Mouse (Mus musculus) adrenal gland (tissue): ENCODE measurements around the gene Gbf1.
"Not testable (repeated sequence)": the region's sequence is repeated elsewhere in the genome, so short reads cannot be mapped to it uniquely, and the experiment has no call there.

ENCODE experiments used
- intact Hi-C: fragments of 180-260 bp; cut with DNase I; formaldehyde crosslinking; loops from one replicate; pipeline ENCODE4 v1.15.1; 2025
- long read RNA-seq, 2 experiments: library from polyadenylated mRNA; unstranded; transcript quantifications; one replicate each; pipeline ENCODE4 v2.0.0; 2020; ENCODE audit warnings: borderline replicate concordance in 1 of 2; ENCODE audit not compliant: insufficient replicate concordance in 1 of 2

Gene Gbf1
- long read RNA-seq, experiment 1, partial matches to known transcripts: 44 of 52 reads
- long read RNA-seq, experiment 1, other reads (novel, unspliced or antisense): 6 of 52 reads
- long read RNA-seq, experiment 2, partial matches to known transcripts: 59 of 77 reads
- long read RNA-seq, experiment 2, other reads (novel, unspliced or antisense): 17 of 77 reads

DNA sequence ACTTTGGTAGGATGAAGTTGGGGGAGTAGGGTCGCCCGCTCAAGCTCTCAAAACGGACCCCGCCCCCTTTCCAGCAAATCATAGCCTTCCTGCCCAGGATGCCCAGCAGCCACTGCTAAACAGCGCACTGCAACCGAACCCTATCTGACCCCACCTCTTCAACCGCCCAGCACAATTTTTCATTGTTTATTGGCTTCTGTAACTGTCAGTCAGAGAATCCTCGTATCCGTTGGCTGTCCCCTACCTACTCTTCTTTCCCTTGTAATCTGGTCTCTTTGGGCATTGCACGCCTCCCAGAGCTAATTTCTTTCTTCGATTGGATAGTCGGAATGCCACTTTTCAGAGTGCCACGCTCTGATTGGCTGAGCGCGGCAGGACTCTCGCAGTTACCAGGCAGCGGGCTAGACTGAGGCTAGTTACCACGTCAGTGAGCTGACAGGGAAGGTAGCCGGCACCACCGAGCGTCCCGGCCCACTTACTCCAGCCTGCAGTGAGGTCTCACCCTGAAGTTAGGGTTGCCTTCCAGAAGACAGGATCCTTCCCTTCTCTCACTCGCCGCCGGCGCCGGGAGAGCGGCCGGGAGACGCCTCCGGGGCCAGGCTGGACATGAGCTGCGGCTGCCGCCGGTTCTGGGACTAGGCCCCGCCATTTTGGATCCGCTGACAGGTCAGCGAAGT, at the start of gene Gbf1:
Gene Gbf1, plus strand, starts transcription at position 383 of the 677 bp plus-strand sequence.
- intact Hi-C loops: no loop called here

DNA sequence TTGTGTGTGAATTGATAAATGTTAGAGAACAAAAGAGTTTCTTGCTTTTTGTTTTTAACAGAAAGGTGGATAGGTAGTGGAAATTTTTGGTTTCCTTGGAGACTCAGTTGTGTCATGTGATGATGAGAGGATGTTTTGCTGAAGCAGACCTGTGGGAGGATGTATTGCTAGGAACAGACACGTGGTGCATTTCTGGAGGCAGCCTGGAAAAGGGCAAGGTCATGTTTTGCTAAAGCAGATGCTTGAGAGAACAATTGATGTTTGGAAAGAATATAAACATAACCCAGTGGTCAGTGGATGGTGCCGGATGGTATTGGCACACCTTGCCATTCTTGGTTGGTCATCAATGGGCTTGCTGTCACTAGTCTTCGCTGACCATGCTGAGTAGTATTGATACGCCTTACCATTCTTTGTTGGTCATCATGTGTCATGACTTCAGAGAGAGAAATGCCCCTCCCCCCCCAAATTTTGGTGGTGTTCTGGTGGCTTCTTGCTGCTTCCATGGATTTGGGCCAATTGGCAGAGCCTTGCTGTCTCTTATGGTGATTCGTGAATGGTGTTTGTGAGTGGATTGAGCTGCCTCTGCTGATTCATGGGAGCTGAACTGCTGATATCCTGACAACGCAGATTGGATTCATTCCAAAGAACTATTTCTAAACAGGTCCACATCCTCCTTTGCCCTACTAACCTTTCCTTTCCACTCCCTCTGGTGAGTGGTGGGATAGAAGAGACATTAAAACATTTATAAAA, 48.7 kb upstream of the Gbf1 start:
- intact Hi-C loops: no loop called here

DNA sequence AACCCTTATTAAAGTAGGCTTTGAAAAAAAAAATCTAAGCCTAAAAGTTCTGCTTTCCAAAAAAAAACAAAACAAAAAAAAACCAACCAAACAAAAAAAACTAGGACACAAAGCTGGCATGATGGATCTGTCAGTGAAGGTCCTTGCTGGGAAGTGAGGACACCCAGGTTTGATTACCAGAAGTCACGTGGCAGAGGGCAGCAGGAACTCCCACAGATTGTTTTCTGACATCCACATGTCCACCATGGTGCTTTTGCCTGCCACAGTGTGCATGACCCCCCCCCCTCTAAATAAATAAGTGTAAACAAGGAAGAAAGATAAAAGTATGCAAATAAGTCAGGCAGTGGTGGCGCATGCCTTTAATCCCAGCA, 48.1 kb upstream of the Gbf1 start:
- intact Hi-C loops: no loop called here

DNA sequence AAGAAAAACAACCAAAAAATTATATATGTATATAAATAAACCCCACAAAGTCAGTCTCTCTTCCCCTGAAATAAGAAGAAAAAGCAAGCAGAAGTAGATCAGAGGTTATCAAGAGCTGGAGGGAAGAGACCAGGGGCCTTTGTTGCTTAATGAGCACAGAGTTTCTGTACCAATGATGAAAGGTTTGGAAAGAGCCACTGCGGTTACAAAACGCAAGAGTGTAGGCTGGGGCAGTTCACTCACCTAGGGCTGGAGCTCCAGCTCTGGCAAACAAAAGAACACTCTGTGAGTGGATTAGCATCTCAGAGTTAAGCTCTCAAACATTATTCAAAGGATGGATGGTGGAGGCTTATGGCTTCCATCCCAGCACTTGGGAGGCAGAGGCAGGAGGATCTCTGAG, 42.1 kb upstream of the Gbf1 start:
- intact Hi-C loops: no loop called here

DNA sequence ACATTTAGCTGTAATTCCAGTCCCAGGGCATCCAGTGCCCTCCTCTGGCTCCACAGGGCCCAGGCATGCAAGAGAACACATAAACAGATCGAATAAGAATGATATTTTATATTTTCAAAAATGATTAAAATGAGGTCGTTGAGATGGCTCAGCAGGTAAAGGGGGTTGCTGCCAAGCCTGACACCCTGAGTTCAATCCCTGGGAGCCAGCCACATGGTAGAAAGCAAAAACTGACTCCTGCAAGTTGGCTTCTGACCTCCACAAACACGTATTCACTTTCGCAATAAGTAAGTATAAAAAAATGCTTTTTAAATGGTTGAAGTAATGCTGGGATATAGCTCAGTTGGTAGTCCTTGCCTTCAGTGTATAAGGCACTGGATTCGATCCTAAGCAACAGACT, 41.5 kb upstream of the Gbf1 start:
- intact Hi-C loops: no loop called here

DNA sequence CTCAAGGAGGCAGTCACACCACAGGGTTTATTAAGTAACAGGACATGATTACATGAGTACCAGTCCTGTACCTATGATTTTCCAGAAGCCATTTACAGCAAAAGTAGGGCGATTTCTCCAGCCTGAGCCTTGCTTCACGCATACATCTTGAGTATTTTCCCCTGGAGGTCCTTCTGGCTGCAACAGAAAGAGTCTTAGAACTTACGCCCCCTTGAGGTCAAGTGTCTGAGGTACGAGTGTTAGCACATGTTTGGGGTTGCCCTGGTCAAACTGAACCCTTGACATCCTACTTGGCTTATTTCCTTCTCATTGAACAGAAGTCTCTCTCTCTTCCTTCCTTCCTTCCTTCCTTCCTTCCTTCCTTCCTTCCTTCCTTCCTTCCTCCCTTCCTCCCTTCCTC, 37.7 kb upstream of the Gbf1 start:
- intact Hi-C loops: no loop called here

DNA sequence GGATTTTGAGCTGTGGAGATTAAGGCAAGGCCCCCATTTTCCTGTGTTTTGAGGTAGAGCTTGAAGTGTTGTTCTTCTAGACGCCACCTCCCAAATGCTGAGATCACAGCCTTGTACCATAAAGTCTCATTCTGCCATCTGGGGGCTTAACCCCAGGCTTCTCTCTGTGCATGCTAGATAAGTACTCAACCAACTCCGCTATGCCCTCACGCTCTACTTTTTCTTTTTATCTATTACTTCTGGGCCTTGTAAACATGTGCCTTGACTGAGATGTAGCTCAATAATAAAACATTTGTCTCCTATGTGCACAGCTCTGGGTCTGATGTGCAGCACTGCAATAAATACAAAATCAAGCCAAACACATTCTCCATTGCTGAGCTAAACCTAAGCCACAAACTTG, 32.9 kb upstream of the Gbf1 start:
- intact Hi-C loops: no loop called here

DNA sequence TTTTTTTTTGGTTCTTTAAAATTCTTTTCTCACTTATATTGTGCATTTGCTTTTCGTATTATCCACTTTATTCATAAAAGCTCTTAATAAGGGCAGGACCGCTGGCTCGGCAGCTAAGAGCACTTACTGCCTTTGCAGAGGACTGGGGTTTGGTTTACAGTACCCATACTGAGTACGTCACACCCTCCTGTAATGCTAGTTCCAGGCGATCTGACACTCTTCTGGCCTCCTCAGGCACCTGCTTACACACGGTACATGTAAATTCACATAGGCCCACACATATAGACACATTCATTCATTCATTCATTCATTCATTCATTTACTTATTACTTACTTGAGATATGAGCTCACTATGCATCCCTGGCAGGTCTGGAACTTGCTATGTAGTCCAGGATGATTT, 31.4 kb upstream of the Gbf1 start:
- intact Hi-C loops: no loop called here

DNA sequence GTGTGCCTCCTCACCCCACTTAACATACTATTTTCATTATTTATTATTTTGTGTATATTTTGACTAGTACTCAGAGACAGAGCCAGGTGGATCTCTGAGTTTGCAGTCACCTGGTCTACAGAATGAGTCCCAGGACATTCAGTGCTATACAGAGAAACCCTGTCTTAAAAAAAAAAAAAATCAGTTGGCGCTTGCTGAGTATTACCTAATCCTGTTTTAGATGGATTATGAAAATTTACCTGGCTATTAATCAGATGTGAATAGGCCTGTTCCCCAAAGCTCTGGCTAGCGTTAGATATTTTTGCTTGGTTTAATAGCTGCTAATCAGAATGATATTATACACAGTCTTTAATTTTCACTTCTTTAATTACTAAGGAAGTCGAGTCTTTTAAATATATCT, 28.4 kb upstream of the Gbf1 start:
- intact Hi-C loops: no loop called here

DNA sequence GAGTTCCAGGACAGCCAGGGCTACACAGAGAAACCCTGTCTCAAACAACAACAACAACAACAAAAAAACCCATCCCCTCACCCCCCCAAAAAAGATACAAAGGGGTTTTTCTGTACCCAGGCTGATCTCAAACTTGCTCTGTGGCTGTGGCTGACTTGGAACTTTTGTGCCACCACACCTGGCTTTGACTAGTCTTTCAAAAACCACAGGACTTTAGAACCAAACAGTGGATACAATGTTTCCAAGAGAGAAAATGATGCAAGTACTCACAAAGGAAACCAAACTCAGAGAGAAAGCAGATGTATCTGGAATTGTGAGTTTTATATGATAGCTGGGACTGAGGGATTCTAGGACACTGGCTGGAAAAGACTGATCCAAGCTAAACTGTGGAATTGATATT, 27.7 kb upstream of the Gbf1 start:
- intact Hi-C loops: no loop called here

DNA sequence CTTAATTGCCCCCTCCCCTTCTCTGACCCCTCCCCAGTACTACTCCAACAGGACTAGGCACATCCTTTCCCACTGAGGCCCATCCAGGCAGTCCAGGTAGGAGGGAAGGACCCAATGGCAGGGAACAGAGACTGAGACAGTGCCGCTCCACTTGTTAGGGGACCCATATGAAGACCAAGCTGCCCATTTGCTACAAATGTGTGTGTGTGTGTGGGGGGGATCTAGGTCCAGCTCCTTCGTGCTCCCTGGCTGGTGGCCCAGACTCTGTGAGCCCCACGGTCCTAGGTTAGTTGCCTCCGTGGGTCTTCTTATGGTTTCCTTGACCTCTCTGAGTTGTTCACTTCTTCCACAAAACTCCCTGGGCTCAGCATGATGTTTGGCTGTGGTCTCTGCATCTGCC, 26.0 kb upstream of the Gbf1 start:
- intact Hi-C loops: no loop called here

DNA sequence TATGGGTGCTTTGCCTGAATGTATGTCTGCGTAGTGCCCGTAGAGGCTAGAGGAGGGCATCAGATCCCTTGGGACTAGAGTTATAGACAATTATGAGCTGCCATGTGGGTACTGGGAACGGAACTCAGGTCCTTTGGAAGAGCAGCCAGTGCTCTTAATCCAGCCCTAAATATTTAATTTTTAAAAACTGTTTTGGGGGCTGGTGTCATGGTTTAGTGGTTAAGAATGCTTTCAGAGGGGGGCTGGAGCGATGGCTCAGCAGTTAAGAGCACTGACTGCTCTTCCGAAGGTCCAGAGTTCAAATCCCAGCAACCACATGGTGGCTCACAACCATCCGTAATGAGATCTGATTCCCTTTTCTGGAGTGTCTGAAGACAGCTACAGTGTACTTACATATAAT, 22.6 kb upstream of the Gbf1 start:
- intact Hi-C loops: not testable (repeated sequence)

DNA sequence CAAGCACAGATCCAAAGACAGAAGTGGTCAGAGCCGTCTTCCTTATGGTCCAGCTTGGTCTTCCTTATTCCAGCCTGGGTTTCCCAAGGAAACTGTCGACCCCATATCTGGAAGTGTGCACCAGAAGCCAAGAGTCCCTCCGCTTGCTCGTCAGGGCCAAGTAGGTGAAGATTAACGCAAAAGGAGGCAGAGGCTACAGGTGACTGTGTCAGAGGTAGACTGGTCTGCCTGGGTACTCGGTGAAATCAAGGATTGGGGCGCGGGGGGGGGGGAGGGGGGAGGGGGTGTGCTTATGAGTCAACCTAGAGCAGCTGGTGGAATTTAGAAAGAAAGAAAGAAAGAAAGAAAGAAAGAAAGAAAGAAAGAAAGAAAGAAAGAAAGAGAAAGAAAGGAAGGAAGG, 21.0 kb upstream of the Gbf1 start:
- intact Hi-C loops: no loop called here

DNA sequence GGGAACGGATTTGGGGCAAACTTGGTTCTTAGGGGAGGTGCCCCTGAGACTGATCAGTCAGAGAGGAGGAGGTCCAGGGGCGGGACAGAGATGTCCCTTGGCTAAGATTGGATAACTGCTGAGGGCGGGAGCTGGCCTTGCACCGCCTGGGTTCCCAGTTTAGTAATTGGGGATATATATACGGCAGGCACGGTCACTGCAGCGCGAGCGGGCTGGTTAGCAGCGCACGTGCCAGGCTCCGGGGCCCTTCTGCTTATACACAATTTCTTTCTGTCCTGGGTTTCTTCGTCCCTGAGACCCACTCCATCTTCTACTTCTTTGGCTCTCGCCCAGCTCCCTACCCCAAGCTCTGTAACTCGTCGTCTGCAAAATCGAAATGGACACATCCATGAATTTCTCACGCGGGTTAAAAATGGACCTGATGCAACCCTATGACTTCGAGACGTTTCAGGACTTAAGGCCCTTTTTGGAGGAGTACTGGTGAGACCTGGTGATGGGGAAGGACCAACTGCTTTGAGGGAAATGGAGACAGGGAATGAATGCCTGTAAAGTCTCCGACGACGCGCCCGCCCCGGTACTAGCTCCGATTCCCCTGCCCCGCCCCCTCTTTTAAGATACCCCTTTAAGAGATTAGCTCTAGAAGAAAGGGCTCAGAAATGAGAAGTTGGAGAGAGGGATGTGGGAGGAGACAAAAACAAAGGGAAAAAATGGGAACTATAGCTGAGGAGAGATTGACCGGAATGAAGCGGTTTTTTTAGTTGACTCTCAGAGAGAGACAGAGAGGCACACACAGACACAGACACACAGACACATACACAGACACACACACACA, 20.4 kb upstream of the Gbf1 start, which contains the start of gene Elovl3:
Gene Elovl3, plus strand, starts transcription at position 204 of the 832 bp plus-strand sequence.
- intact Hi-C loops: no loop called here

DNA sequence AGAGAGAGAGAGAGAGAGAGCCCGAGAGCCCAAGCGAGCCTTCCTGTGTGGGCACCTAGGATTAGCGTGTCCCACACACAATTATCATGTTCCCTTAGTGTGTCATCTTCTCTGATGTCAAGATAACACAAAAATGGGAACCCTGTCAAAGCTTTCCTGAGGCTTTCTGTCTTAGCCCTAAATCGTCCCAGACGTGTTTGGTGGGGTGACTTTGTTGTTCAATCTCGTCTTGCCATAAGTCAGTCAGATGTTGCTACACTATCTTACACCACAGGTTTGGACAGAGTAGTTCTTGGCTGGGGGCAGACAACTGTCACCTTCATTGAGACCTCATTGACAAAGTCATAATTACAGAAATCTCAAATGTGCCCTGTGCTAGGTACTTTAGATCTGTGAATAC, 19.7 kb upstream of the Gbf1 start:
- intact Hi-C loops: no loop called here

DNA sequence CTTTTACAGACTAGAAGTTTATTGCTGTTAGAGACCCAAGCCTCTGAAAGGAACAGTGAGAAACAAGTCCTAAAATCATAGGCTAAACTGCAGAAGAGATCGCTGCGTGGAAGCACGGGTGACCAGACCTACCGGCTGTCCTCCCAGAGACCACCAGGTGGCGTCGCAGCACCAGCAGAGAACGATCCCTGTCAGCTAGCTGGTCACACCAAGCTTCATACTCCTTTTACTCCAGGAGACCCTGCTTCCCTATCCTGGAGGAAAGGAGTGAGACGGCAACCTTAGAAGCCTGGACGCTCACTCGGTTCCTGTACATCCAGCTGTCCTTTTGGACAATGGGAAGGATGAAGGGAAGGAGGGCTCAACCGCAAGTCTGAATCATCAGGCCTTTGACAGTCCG, 17.0 kb upstream of the Gbf1 start:
- intact Hi-C loops: loop anchor here (1.0 to 5.0 kb wide), 2 partner anchors 119 to 172 kb away; no protein-coding TSS in a partner anchor

DNA sequence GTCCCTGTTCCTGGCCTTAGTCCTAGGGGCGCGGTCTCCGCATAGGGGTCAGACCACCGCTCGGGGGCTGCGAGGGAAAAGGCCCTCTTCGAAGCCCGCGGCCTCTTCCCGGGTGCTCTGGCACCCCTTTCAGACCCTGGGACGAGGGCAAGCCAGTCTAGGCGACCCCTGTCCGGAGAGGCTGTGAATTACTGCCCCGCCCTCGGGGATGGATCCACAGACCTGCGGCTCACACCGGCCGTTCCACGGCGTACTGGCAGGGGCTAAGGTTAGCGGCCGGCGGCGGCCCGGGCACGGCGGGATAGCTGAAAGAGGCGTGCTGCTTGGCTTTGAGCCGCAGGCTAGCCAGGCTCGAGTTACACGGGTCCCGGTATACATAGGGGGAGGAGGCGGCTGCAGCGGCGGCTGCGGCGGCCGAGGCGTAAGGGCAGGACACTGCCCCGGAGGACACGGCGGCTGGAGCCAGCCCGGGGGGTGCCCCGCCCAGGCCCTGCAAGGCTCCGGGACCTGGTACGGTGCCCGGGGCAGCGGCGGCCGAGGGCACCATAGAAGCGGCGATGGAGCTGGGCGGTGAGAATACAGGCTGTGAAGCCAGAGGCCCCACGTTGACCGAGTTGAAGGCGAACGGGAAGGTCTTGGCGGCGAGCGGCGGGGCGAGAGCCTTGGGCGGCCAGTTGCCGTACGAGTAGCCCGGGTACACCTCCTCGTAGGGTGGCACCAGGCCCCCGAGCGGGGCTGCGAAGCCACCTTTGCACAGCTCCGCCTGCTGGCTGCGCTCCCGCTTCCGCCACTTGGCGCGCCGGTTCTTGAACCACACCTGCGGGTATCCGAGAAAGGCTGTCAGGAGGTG, 16.3 kb upstream of the Gbf1 start:
- intact Hi-C loops: loop anchor here (1.0 to 5.0 kb wide), 2 partner anchors 118 to 171 kb away; no protein-coding TSS in a partner anchor

DNA sequence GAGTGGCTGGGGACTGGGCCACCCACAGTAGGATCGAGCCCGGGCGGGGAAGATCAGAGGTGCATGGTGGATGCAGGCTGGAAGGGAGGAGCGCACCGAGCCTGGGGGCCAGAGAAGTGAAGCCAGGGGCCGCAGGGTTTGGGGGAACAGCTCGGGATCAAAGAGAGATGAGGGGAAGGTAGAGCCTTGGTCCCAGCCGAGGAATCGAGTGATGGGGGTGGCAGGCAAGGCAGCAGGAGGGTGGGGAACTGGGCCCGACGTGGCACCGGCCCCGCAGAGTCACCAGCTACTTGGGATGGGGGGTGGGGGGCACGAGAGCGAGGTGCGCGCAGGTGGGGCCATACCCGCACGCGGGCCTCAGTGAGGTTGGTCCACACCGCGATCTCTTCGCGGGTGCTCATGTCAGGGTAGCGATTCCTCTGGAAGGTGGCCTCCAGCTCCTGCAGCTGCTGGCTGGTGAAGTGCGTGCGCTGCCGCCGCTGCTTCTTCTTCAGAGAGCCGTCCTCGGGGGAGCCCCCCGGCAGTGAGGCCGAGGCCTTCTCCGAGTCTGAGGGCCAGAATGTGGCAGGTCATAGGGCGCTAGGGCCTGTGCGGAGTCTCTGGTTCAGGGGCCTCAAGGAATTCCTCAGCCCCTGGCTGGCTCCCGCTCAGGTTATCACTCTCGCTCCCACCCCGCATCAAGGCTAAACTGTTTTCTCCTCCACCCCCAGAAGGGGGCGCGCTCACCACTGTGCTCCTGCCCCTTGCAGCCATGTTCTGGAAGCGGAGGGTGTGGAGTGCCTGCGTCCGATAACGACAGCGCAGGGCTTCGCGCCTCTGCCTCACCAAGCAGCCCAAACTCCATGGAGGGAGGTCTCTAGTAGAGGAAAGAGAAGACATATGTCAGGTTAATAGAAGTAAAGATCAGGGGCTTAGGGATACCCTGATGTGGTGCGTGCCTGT, 15.4 kb upstream of the Gbf1 start:
- intact Hi-C loops: loop anchor here (5.0 kb wide), 1 partner anchor 170 kb away; no protein-coding TSS in a partner anchor

DNA sequence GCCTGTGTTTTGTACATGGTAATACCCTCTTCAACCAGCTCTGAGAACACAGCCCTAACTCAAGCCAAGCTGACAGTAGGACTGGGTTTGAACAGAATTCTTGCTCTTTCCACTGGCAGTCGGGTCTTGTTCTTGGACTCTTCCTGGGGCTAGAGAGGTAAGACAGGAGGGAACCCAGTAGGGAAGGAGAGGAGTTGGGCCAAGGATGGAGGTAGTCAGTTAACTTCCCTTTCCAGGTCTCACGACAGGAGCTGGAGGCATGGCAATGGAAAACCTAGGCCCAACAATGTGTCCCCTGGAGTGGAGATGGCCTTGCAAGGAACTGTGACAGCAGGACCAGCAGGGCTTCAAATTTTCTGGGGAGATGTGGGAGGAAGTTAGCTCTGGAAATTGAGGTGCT, 12.0 kb upstream of the Gbf1 start:
- intact Hi-C loops: no loop called here

DNA sequence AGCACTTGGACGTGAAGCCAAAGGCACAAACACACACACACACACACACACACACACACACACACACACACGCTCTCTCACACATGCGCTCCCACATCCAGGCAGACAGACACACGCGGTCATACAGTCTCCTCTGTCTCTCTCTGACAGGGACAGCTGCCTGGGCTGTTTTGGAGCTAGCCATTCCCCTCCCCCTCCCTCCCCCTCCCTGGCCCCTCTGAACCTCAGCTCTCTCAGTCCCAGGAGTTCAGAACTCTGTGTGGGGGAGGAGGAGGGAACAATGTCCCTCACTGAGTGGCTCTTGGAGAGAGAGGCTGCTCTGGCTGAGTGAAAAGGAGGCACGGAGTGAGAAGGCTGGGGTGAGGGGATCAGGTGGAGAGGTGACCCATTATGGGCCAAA, 11.2 kb upstream of the Gbf1 start:
- intact Hi-C loops: no loop called here
